Mouse (Mus musculus): Measurements from ENCODE around the gene Timm8a2. TPM values are rescaled to one million over a fixed set of nuclear protein-coding genes. Genes with fewer than 3 reads are reported as not detected.

Gene Timm8a2
- polyA plus RNA-seq, 1 experiment, result 0.31 TPM

DNA sequence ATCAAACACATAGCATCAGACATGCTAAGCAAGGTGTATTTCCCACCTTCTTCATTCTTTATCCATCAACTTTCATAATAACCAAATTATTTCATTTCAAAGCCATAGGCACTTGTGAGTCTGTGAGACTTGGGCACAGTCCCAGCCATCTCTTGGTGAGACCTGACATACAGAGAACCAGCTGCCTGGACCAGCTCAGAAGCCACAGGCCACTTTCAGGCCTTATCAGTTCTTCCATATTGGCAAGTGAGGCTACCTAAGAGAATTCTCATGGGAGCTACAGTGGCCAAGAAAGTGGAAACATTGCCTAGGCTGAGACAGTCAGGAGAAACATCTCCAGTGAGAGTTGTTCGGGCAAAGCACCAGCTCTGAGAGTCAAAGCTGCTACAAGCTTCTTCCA, 11.4 kb upstream of the Timm8a2 start:
- H3K4me1 ChIP-seq (ENCODE audit: control insufficient read depth, insufficient read depth, low read length), result no peaks in the 10 kb centered on the region
- no peak for TF ChIP-seq CTCF (IDR thresholded peaks at IDR 0.05; ENCODE audit: extremely low read depth, insufficient read depth, low read length)
- no peak for TF ChIP-seq POLR2A (IDR thresholded peaks at IDR 0.05; ENCODE audit: extremely low read depth, insufficient read depth, low read length)
- H3K4me3 ChIP-seq (ENCODE audit: insufficient read depth, low read length), result no peak overlapping the region
- no peak overlapping the region for H3K27ac ChIP-seq (ENCODE audit: insufficient read depth, low read length)

GRCm38 (mm10) chr14:122023928-122024327, 10.5 kb upstream of the Timm8a2 start:
- TF ChIP-seq POLR2A (IDR thresholded peaks at IDR 0.05; ENCODE audit: extremely low read depth, insufficient read depth, low read length) (no peak), CTCF (IDR thresholded peaks at IDR 0.05; ENCODE audit: extremely low read depth, insufficient read depth, low read length) (no peak)
- Histone ChIP-seq H3K27ac (ENCODE audit: insufficient read depth, low read length) (no peak overlapping the region), H3K4me1 (ENCODE audit: control insufficient read depth, insufficient read depth, low read length) (no peaks in the 10 kb centered on the region), H3K4me3 (ENCODE audit: insufficient read depth, low read length) (no peak overlapping the region)

GRCm38 (mm10) chr14:122028926-122029745, 5.3 kb upstream of the Timm8a2 start:
- no peak overlapping the region for H3K27ac ChIP-seq (ENCODE audit: insufficient read depth, low read length)
- H3K4me3 ChIP-seq (ENCODE audit: insufficient read depth, low read length), result no peak overlapping the region
- no peaks in the 10 kb centered on the region for H3K4me1 ChIP-seq (ENCODE audit: control insufficient read depth, insufficient read depth, low read length)
- TF ChIP-seq CTCF (IDR thresholded peaks at IDR 0.05; ENCODE audit: extremely low read depth, insufficient read depth, low read length), result no peak
- TF ChIP-seq POLR2A (IDR thresholded peaks at IDR 0.05; ENCODE audit: extremely low read depth, insufficient read depth, low read length), result no peak

GRCm38 (mm10) chr14:122029851-122030250, 4.6 kb upstream of the Timm8a2 start:
- Histone ChIP-seq H3K27ac (ENCODE audit: insufficient read depth, low read length) (no peak overlapping the region), H3K4me1 (ENCODE audit: control insufficient read depth, insufficient read depth, low read length) (no peaks in the 10 kb centered on the region)

DNA sequence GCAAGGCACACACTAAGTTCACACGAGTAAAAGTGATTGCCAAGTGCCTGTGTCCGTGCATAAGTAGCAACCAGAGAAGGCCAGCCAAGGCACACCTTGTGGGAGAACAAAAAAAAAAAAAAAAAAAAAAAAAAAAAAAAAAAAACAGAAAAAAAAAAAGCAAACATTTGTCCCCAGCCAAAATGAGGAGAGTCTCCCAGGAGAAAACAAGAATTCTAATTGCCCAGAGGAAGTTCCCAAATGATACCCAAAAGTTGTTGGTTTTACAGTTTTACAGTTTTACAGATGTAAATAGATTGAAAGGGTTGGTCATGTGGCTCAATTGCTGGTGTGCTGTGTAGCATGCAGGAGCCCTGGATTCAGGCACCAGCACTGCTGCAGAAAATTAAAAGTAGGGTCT, 2.4 kb upstream of the Timm8a2 start:
- TF ChIP-seq CTCF (IDR thresholded peaks at IDR 0.05; ENCODE audit: extremely low read depth, insufficient read depth, low read length), result no peak
- TF ChIP-seq POLR2A (IDR thresholded peaks at IDR 0.05; ENCODE audit: extremely low read depth, insufficient read depth, low read length), result no peak
- H3K4me1 ChIP-seq (ENCODE audit: control insufficient read depth, insufficient read depth, low read length), result no peaks in the 10 kb centered on the region

More at GRCm38 (mm10) chr14:122029851-122030250, 4.6 kb upstream of the Timm8a2 start:
- TF ChIP-seq CTCF (IDR thresholded peaks at IDR 0.05; ENCODE audit: extremely low read depth, insufficient read depth, low read length), result no peak
- TF ChIP-seq POLR2A (IDR thresholded peaks at IDR 0.05; ENCODE audit: extremely low read depth, insufficient read depth, low read length), result no peak
- no peak overlapping the region for H3K4me3 ChIP-seq (ENCODE audit: insufficient read depth, low read length)

DNA sequence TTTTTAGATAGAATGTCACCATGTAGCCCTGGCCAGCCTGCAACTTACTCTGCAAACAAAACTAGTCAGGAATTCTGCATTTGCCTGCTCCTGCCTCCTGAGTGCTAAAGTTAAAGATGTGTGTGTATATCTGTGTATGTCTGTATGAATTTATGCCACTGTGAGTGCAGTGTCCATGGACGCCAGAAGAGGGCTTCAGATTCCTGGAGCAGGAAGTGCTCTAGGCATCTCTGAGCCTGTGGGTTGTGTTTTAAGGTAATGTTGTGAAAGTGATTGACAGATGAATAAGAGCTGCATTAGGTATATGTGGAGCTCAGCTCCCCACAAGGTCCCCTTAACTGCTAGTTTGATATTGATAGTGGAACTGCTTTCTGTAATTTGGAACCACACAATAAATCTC, 707 bp downstream of the Timm8a2 start:
- Histone ChIP-seq H3K4me3 (ENCODE audit: insufficient read depth, low read length) (no peak overlapping the region), H3K4me1 (ENCODE audit: control insufficient read depth, insufficient read depth, low read length) (no peaks in the 10 kb centered on the region), H3K27ac (ENCODE audit: insufficient read depth, low read length) (no peak overlapping the region)
- TF ChIP-seq CTCF (IDR thresholded peaks at IDR 0.05; ENCODE audit: extremely low read depth, insufficient read depth, low read length), result no peak
- no peak for TF ChIP-seq POLR2A (IDR thresholded peaks at IDR 0.05; ENCODE audit: extremely low read depth, insufficient read depth, low read length)

More for the DNA sequence above, 2.4 kb upstream of the Timm8a2 start:
- Histone ChIP-seq H3K4me3 (ENCODE audit: insufficient read depth, low read length) (no peak overlapping the region), H3K27ac (ENCODE audit: insufficient read depth, low read length) (no peak overlapping the region)

- TF ChIP-seq CTCF (IDR thresholded peaks at IDR 0.05; ENCODE audit: extremely low read depth, insufficient read depth, low read length) (no peak), POLR2A (IDR thresholded peaks at IDR 0.05; ENCODE audit: extremely low read depth, insufficient read depth, low read length) (no peak)
- no peaks in the 10 kb centered on the region for H3K4me1 ChIP-seq (ENCODE audit: control insufficient read depth, insufficient read depth, low read length)
These were observed 1.4 kb downstream of the Timm8a2 start for GRCm38 (mm10) chr14:122035860-122036259.

GRCm38 (mm10) chr14:122038874-122039647, 4.6 kb downstream of the Timm8a2 start:
- Histone ChIP-seq H3K4me1 (ENCODE audit: control insufficient read depth, insufficient read depth, low read length) (no peaks in the 10 kb centered on the region), H3K27ac (ENCODE audit: insufficient read depth, low read length) (no peak overlapping the region), H3K4me3 (ENCODE audit: insufficient read depth, low read length) (no peak overlapping the region)
- TF ChIP-seq POLR2A (IDR thresholded peaks at IDR 0.05; ENCODE audit: extremely low read depth, insufficient read depth, low read length) (no peak), CTCF (IDR thresholded peaks at IDR 0.05; ENCODE audit: extremely low read depth, insufficient read depth, low read length) (no peak)

More at GRCm38 (mm10) chr14:122035860-122036259, 1.4 kb downstream of the Timm8a2 start:
- H3K4me3 ChIP-seq (ENCODE audit: insufficient read depth, low read length), result no peak overlapping the region
- no peak overlapping the region for H3K27ac ChIP-seq (ENCODE audit: insufficient read depth, low read length)

- no peak overlapping the region for H3K27ac ChIP-seq (ENCODE audit: insufficient read depth, low read length)
- TF ChIP-seq POLR2A (IDR thresholded peaks at IDR 0.05; ENCODE audit: extremely low read depth, insufficient read depth, low read length) (no peak), CTCF (IDR thresholded peaks at IDR 0.05; ENCODE audit: extremely low read depth, insufficient read depth, low read length) (no peak)
- no peak overlapping the region for H3K4me3 ChIP-seq (ENCODE audit: insufficient read depth, low read length)
- no peaks in the 10 kb centered on the region for H3K4me1 ChIP-seq (ENCODE audit: control insufficient read depth, insufficient read depth, low read length)
These were observed 6.9 kb downstream of the Timm8a2 start for GRCm38 (mm10) chr14:122041413-122041825.

Data from cortical plate, adult 2 months (tissue).